Mouse (Mus musculus): Measurements from ENCODE around the gene Tenm2.

DNA sequence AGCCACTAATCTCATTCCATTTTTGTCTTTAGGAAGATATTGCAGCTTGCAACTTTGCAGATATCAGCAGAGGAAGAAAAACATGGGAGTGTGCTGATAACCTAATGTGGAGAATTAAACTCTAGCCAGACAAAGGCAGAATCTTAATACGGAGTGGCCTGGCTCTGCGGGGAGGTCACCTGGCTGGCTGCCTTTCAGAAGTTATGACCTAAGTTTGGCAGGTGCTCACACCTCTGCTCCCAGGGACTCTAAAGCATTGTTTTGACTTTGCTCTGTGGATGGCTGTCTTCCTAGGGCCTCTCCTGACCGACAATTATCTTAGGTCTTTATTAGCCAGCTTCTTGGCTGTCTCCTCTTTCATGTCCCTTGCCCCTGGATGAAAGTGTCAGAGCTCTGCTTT, 1197.4 kb downstream of the Tenm2 start:
- no peak for TF ChIP-seq CTCF (IDR thresholded peaks at IDR 0.05; ENCODE audit: extremely low read depth, insufficient read length, insufficient replicate concordance, low read depth, low read length)
- no peak for TF ChIP-seq POLR2A (IDR thresholded peaks at IDR 0.05; ENCODE audit: low read depth, low read length)

Measured in small intestine, adult 2 months (tissue).